In genomic region chr2:75356691-75357375, GRCm38 (mm10) we compare ENCODE assay signal across 15 mouse cellular contexts.
DNase-seq lines count a peak whose midpoint lies in the region; ATAC-seq lines count a peak whose summit lies in the region.
"Had no signal": no experiment of that assay in that cellular context is flagged by ENCODE, and none has a peak within 500 bp of the region (broad histone marks: within the 10 kb centered on the region; RNA-seq: fewer than 3 reads in every experiment).

No protein-coding gene starts in this region.

- H3K36me3 ChIP-seq in midbrain, embryonic 11.5 days (ENCODE audit: control insufficient read depth, insufficient read depth, low read length), result no peaks in the 10 kb centered on the region
- no peaks in the 10 kb centered on the region for H3K36me3 ChIP-seq in midbrain, embryonic 13.5 days
- H3K36me3 ChIP-seq: hindbrain, embryonic 15.5 days; limb, embryonic 12.5 days had no signal

- no peak overlapping the region for H3K4me2 ChIP-seq in midbrain, embryonic 11.5 days
- no peak overlapping the region for H3K4me2 ChIP-seq in midbrain, embryonic 13.5 days (replicated peaks)
- H3K4me2 ChIP-seq: hindbrain, embryonic 15.5 days; limb, embryonic 12.5 days had no signal

- intact Hi-C loops in heart, postnatal 36 days (cut with DNase I), result no loop called here

- DNase-seq in gastrocnemius, adult 18-20 months (ENCODE audit: low spot score), result peak; percentile 61
- no peak for DNase-seq in gastrocnemius, postnatal 10 days
- DNase-seq in midbrain, embryonic 11.5 days (ENCODE audit: low spot score, missing footprints), result peak; percentile 57
- DNase-seq in gastrocnemius, adult 8-10 months (ENCODE audit: low spot score in 2 of 2), result peak; percentile 25 to 30
- DNase-seq in heart, postnatal 36 days, result peak; percentile 38 to 47
- DNase-seq in thymus, postnatal 25 days, result no peak
- no peak for DNase-seq in spleen, postnatal 36 days (ENCODE audit: low spot score in 2 of 2)
- DNase-seq: cerebellum, adult 9-11 months; kidney, adult 2 months; lung, postnatal 14 days; thymus, adult 18-20 months had no signal

- H3K4me3 ChIP-seq in midbrain, embryonic 11.5 days (ENCODE audit: low read depth, low read length), result no peak overlapping the region
- H3K4me3 ChIP-seq in midbrain, embryonic 13.5 days (replicated peaks), result no peak overlapping the region
- H3K4me3 ChIP-seq: hindbrain, embryonic 15.5 days; limb, embryonic 12.5 days had no signal

- H3K27ac ChIP-seq in midbrain, embryonic 11.5 days (ENCODE audit: low read depth, low read length), result no peak overlapping the region
- no peak overlapping the region for H3K27ac ChIP-seq in midbrain, embryonic 13.5 days
- H3K27ac ChIP-seq: hindbrain, embryonic 15.5 days; limb, embryonic 12.5 days; liver, embryonic 14.5 days had no signal

- 85% methylated on average over 8 of the region's 8 CpGs for WGBS in midbrain, embryonic 11.5 days
- 84% methylated on average over 8 of the region's 8 CpGs for WGBS in midbrain, embryonic 13.5 days

- H3K9ac ChIP-seq in midbrain, embryonic 11.5 days (ENCODE audit: low read length), result no peak overlapping the region
- H3K9ac ChIP-seq in midbrain, embryonic 13.5 days (replicated peaks), result no peak overlapping the region
- H3K9ac ChIP-seq: hindbrain, embryonic 15.5 days; limb, embryonic 12.5 days; liver, embryonic 14.5 days had no signal

- no peaks in the 10 kb centered on the region for H3K4me1 ChIP-seq in midbrain, embryonic 11.5 days (ENCODE audit: control insufficient read depth, insufficient read depth, low read length)
- peaks cover 15% of the 10 kb centered on the region for H3K4me1 ChIP-seq in midbrain, embryonic 13.5 days (replicated peaks)

- no peaks in the 10 kb centered on the region for H3K9me3 ChIP-seq in midbrain, embryonic 11.5 days (ENCODE audit: control insufficient read depth, low read length)
- no peaks in the 10 kb centered on the region for H3K9me3 ChIP-seq in midbrain, embryonic 13.5 days
- H3K9me3 ChIP-seq: hindbrain, embryonic 15.5 days; limb, embryonic 12.5 days had no signal

- no peaks in the 10 kb centered on the region for H3K27me3 ChIP-seq in midbrain, embryonic 11.5 days (ENCODE audit: control insufficient read depth, insufficient read depth, low read length)
- no peaks in the 10 kb centered on the region for H3K27me3 ChIP-seq in midbrain, embryonic 13.5 days
- H3K27me3 ChIP-seq: hindbrain, embryonic 15.5 days; limb, embryonic 12.5 days had no signal

- no peak for ATAC-seq in midbrain, embryonic 11.5 days (ENCODE audit: low FRiP score)
- no peak for ATAC-seq in midbrain, embryonic 13.5 days

Comparison
In these comparisons a context has a peak if more than half of its experiments do, and no peak if none do; other contexts are left out.
1. DNase-seq: peak in gastrocnemius, adult 18-20 months (single experiment), midbrain, embryonic 11.5 days (single experiment), gastrocnemius, adult 8-10 months (2 of 2) and heart, postnatal 36 days (2 of 2); none in gastrocnemius, postnatal 10 days (single experiment), thymus, postnatal 25 days (single experiment) and spleen, postnatal 36 days (0 of 2).